Mouse (Mus musculus) kidney, postnatal 25 days (tissue): ENCODE data around the gene Nmrk2.

Experiments
- DNase-seq, 2 experiments: peaks; one replicate each; pipeline ENCODE4 v3.0.0; 2021; ENCODE audit warnings: mixed read lengths in 2 of 2

The Nmrk2 gene

GRCm38 (mm10) chr10:81161602-81162317, 40.1 kb downstream of the Nmrk2 start:
- DNase-seq, result peak; percentile 72 to 85

GRCm38 (mm10) chr10:81154736-81155135, 47.1 kb downstream of the Nmrk2 start:
- no peak for DNase-seq

DNA sequence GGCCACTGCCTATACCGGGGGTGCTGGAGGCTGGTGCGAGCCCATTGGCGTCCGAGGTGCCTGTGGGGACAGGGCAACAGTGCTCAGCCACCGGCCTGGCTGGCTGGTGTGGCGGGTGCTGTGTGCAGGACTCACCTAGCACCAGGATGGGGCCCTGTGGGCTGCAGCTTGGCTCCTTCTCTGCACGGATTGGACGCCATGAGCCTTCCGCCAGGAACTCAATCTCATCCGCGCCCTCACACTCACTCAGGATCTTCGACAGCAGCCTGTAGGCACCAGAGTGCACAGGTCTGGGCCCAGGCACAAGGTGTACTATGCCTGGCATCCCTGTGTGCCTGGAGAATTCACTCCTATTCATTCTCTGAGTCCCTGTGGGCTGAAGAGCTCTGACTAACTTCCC, 47.5 kb downstream of the Nmrk2 start:
- no peak for DNase-seq

GRCm38 (mm10) chr10:81152609-81153008, 49.2 kb downstream of the Nmrk2 start:
- no peak for DNase-seq

DNA sequence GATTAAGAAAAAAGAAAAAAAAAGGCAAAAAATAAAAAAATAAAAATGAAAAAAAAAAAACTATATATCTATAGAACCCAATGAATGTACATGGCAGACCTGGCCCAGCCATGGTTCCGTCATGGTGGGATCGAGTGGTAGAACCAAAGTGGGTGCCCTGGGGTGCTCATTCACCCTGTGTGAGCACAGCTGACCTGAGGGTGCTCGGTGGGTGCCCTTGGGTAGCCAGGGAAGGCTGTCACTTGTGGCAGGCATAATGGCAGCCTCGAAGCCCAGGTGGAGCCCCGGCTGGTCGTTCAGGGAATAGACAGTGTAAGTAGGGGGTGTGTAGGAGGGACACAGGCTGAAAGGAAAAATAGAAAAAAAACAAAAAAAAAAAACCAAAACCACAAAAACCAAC, 50.6 kb downstream of the Nmrk2 start:
- no peak for DNase-seq
